Mouse (Mus musculus) erythroblast, embryonic 14.5 days (primary cell): ENCODE results near the gene Dcxr.

ENCODE experiments used
- GATA1 ChIP-seq: IDR thresholded peaks from 2 replicates; pipeline ENCODE4 v1.6.1; 2012; ENCODE audit warnings: low read length, inconsistent platforms, mixed read lengths
- TAL1 ChIP-seq: IDR thresholded peaks from 3 replicates; pipeline ENCODE4 v1.6.1; 2012; ENCODE audit warnings: low read length, inconsistent platforms, mixed read lengths

DNA sequence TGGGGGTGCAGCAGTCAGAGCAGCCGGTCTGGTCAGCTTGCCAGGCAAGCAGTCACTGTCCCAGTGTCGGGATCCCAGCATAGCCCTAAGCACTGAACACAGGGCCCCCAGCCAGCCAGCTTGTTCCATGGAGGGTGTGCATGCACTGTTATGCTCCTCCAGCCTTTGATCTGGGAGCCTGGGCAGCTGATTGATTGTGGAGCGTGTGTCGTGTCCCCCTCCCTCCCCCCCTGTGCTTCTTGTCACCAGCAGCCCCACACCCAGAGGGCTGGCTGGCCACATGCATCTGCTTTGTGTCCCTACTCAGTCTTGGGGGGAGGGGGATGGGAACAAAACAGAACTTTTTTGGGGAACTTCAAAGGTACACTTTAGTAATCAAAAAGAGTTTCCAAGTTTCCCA is 31.9 kb downstream of the Dcxr start:
- TF ChIP-seq GATA1: no peak
- TF ChIP-seq TAL1: no peak
